Mouse (Mus musculus) megakaryocyte, embryonic 14.5 days (primary cell): ENCODE measurements at regions not wholly inside any gene's neighbourhood (a gene's known extent, or its start where the extent isn't known, plus 50 kb on each side); places are given as distances from the start of the nearest gene placed in this dataset.
"Not testable (repeated sequence)": the region's sequence is repeated elsewhere in the genome, so short reads cannot be mapped to it uniquely, and the experiment has no call there.

Experiments used
- H3K27me3 ChIP-seq: replicated peaks from 2 replicates; pipeline ENCODE3; 2012; ENCODE audit warnings: inconsistent platforms
- H3K36me3 ChIP-seq: replicated peaks from 2 replicates; pipeline ENCODE3; 2012; ENCODE audit warnings: low read length, inconsistent platforms, mixed read lengths
- H3K4me1 ChIP-seq: 2 replicates; pipeline ENCODE4 v1.6.1; 2012; ENCODE audit warnings: inconsistent platforms
- H3K4me3 ChIP-seq: replicated peaks from 2 replicates; pipeline ENCODE3; 2012; ENCODE audit warnings: moderate library complexity, mild to moderate bottlenecking, inconsistent platforms
- H3K9me3 ChIP-seq: 2 replicates; pipeline ENCODE4 v1.6.1; 2012; ENCODE audit warnings: inconsistent platforms
- FLI1 ChIP-seq: IDR thresholded peaks from 2 replicates; pipeline ENCODE4 v1.6.1; 2012; ENCODE audit warnings: low read length, inconsistent platforms, mixed read lengths
- GATA1 ChIP-seq: IDR thresholded peaks from 3 replicates; pipeline ENCODE4 v1.6.1; 2012; ENCODE audit warnings: mixed read lengths, low read length, inconsistent platforms, borderline replicate concordance

DNA sequence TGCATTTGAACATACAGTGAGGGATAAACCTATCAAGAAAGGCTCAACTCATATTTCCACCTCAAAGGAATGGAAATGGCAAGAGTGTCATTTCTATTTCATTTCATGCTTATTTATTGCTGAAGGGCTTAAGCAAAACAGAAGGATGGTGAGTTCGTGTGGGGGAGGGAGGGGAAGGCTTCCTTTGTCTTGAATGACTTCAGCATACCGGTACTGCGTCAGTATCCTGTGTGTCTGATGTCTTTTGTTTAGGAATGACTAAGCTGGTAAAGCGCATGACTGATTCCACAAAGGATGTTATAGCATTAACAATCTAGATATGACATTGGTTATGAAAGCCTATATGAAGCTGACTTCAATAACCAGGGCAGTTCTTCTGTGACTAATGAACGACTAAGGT is 139.5 kb upstream of the Gap43 start:
- H3K9me3 ChIP-seq: peaks cover 2% of the 10 kb centered on the region
- peak overlapping the region; percentile 59 for H3K4me3 ChIP-seq
- peaks cover 12% of the 10 kb centered on the region for H3K4me1 ChIP-seq
- peaks cover 1% of the 10 kb centered on the region for H3K27me3 ChIP-seq
- H3K36me3 ChIP-seq: no peaks in the 10 kb centered on the region
- no peak for TF ChIP-seq GATA1
- TF ChIP-seq FLI1: no peak

DNA sequence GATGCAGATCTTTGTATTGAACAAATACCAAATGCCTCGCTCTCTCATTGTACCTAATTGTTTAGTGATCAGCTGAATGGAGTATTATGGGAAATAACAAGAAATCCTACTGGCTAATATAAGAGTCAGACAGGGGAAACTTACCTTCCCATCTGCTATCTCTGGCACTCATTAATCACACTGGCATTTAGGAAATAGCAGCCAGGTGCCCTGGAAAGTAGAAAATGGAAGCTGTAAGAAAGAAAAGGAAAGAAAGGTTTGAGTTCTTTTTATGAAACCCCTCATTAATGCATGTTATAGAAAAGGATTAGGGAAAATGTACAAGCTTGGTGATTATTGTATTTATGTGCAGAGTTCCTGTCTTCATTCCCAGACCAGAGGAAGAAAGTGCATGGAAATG is 126.5 kb upstream of the Gap43 start:
- Histone ChIP-seq H3K4me1 (no peaks in the 10 kb centered on the region; the same call in 1 of the 2 replicates), H3K27me3 (no peaks in the 10 kb centered on the region)
- TF ChIP-seq FLI1 (no peak), GATA1 (no peak)

DNA sequence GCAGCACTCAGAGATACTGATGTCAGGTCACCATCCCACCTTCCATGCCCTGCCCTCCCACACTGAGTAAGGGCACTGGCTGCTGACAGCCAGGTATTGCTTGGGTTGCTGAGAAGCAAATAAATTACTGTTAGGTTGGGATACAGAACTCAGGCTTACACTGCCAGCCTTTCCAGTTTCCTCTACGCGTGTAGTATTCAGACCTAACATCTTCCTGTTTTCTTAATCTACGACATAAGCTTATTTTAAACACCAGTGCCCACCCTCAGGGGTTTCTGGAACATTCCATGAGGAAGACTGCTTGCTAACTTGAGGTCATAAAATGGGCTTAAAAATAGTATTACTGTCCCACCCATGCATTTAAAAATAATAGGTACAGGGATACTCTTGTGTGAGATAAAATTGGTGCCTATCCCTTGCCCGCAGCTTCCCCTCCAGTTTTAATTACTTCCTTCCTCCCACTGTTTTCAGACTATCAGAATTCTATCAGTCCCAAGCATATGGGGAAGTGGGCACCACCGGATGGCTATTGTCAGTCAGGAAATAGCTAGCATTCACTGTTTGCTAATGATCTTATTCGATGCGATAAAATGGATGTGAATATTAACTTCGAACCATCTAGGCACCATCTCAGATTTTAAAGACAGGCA is 116.0 kb upstream of the Gap43 start:
- peak overlapping the region; percentile 75 for H3K4me3 ChIP-seq
- no peak for TF ChIP-seq FLI1
- TF ChIP-seq GATA1: no peak; the same call in 2 of the 3 replicates

More for the DNA sequence above, 126.5 kb upstream of the Gap43 start:
- H3K36me3 ChIP-seq: no peaks in the 10 kb centered on the region
- no peaks in the 10 kb centered on the region for H3K9me3 ChIP-seq
- H3K4me3 ChIP-seq: no peak overlapping the region

DNA sequence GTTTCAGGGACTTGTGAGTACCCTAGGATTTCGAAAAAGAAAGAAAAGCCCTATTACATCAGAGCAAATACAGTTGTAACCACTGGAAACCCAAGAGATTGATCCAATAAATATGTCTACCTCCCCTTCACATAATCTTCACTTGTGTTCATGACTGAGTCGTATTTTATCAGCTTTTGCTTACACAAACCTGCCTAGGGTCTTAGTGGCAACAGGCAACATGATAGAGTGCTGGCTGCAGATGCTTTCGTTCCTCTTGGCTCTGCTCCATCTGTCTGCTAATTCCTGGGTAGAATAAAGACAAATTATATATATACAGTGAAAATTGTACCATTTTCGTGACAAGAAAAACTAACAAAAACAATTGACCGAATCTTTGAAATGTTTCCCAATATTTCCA is 112.9 kb upstream of the Gap43 start:
- H3K27me3 ChIP-seq: no peaks in the 10 kb centered on the region
- no peak for TF ChIP-seq FLI1
- H3K36me3 ChIP-seq: peaks cover 5% of the 10 kb centered on the region
- no peak overlapping the region for H3K4me3 ChIP-seq
- peaks cover 61% of the 10 kb centered on the region for H3K4me1 ChIP-seq
- peaks cover 6% of the 10 kb centered on the region for H3K9me3 ChIP-seq

More for the DNA sequence above, 116.0 kb upstream of the Gap43 start:
- no peaks in the 10 kb centered on the region for H3K27me3 ChIP-seq
- H3K4me1 ChIP-seq: peaks cover 70% of the 10 kb centered on the region
- H3K36me3 ChIP-seq: no peaks in the 10 kb centered on the region
- no peaks in the 10 kb centered on the region for H3K9me3 ChIP-seq

DNA sequence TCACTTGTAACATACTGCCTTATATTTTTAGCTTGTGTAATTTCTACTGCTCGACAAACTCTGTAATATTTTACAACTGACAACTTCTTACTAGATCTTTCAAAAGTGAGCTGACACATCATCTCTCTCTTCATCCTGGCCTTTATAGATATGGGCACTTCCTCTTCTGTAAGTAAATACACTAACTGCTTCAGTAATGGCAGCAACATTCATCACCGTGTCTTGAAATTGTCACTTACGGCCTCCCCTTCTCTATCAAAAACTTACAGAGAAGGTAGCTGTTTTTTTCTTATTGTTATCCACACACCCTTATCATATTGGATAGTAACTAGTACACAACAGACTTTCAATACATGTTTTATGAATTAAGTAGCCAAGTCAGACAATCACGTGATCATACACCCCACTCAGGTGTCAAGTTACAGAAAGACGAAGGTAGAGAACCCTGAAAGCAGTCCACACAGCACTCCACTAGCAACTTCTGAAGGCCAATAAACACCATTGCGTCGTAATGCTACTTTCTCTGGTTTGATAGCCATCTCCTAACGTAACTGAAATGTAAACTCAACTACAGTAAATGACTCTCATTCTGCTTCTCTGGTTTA is 109.5 kb upstream of the Gap43 start:
- H3K4me1 ChIP-seq: peaks cover 43% of the 10 kb centered on the region
- no peak overlapping the region for H3K4me3 ChIP-seq
- H3K36me3 ChIP-seq: peaks cover 5% of the 10 kb centered on the region
- peaks cover 12% of the 10 kb centered on the region for H3K9me3 ChIP-seq
- no peaks in the 10 kb centered on the region for H3K27me3 ChIP-seq
- TF ChIP-seq FLI1: no peak
- TF ChIP-seq GATA1: no peak

DNA sequence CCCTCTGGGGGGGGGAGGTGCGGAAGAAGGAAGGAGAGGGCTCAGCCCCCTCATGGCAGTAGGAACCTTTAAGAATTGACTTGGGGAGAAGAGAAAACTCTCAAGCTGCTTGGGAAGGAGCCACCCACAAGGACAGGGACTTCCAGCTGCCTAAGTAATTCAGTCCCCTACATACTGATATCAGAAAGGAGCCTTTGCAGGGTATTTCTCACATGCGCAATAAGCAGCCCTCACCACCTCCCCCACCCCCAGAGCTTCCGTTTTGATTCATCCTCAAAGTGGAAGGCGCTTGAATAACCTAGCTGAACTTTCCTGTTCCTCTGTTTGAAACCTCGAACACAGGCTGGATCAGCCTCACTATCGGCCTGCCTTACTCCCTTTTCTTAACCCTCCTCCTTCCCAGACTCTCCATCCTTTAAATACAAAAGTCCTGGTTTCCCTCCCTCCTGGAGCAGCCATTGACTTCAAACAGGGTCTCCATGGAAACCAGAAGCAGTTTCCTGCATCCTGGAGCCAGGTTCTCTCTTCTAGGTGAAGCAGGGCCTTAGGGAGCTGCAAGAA is 104.5 kb upstream of the Gap43 start:
- H3K36me3 ChIP-seq: peaks cover 5% of the 10 kb centered on the region
- H3K9me3 ChIP-seq: peaks cover 12% of the 10 kb centered on the region
- TF ChIP-seq GATA1: no peak
- no peak for TF ChIP-seq FLI1
- H3K4me1 ChIP-seq: peaks cover 22% of the 10 kb centered on the region
- no peaks in the 10 kb centered on the region for H3K27me3 ChIP-seq
- H3K4me3 ChIP-seq: no peak overlapping the region

DNA sequence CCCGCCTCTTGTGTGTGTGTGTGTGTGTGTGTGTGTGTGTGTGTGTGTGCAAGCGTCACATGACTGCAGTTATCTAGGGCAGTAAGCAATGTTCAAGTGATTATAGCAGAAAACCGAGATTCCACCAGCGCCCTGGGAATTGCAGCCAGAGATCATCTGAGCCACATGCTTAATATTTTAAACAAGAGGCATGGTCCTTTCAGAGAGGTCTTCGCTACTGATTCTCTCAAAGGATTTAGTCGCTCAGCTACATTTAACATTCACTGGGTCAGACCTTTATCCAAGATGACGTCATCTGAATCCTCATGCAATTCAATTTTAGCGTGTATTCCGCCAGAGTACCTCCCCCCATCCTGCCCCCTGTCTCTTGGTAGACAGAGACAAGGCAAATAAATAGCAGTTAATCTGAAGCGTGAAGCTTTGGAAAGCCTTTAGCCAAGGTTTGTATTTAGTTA is 104.0 kb upstream of the Gap43 start:
- H3K4me1 ChIP-seq: peaks cover 19% of the 10 kb centered on the region
- H3K4me3 ChIP-seq: no peak overlapping the region
- TF ChIP-seq FLI1 (no peak), GATA1 (no peak)
- peaks cover 5% of the 10 kb centered on the region for H3K36me3 ChIP-seq
- H3K9me3 ChIP-seq: peaks cover 11% of the 10 kb centered on the region
- H3K27me3 ChIP-seq: no peaks in the 10 kb centered on the region

DNA sequence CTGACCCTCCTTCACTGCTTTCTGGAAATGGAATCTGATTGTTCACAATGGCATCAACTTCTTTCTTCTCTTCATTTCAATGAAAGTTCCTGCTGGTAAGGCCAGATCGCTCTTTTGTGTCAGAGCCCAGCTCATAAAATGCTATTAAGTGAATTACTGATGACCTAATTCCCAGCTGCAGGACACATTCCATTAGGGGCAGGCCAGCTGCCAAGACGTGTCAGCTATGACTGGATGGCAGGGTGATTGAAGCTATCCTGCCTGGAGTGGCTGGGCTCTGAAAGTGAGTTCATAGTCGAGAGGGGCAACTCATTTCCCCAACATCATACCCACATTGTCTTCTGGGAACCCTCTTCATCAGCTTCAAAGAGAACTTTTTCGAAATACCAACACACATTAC is 100.4 kb upstream of the Gap43 start:
- Histone ChIP-seq H3K4me3 (no peak overlapping the region), H3K36me3 (no peaks in the 10 kb centered on the region), H3K4me1 (peaks cover 8% of the 10 kb centered on the region; the same call in 1 of the 2 replicates), H3K9me3 (no peaks in the 10 kb centered on the region), H3K27me3 (no peaks in the 10 kb centered on the region)
- TF ChIP-seq GATA1: no peak
- TF ChIP-seq FLI1: no peak

DNA sequence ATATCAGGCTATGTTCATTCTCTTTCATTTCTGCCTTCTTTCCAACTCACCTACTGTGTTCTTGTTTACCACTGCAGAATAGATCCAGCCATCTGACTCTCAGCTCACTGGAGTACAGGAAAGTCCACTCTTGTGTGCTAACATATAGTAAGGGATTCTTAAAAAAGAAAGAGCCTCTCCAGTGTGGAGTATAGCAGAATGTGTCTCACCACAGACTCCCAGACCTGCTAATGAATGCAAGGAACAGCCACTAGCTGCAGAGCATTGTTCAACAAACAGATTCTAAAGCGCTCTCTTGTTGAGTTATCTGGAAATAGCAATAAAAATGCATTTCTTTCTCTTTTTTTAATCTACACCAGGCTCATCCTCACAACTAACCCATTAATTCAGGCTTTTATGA is 91.1 kb upstream of the Gap43 start:
- no peaks in the 10 kb centered on the region for H3K27me3 ChIP-seq
- H3K36me3 ChIP-seq: no peaks in the 10 kb centered on the region
- H3K4me1 ChIP-seq: no peaks in the 10 kb centered on the region
- no peak for TF ChIP-seq GATA1
- TF ChIP-seq FLI1: no peak
- H3K4me3 ChIP-seq: no peak overlapping the region
- H3K9me3 ChIP-seq: no peaks in the 10 kb centered on the region

DNA sequence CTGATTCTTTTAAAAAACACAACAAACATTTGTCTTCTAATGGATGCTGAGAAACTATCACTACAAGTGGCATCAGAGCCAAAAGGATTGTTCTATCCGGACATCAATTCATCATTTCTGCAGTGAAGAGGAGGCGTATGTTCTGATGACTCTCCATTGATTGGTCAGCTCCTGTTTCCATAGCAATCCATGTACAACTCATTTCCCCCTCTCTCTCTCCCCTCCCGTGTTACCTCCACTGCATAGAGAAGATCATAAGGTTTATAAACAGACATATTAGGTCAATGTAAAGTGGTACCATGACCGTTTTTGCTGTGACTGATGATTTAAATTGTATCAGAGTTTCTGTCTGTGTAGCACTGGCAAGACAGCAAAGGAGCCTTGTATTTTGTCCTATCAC is 76.2 kb upstream of the Gap43 start:
- Histone ChIP-seq H3K27me3 (no peaks in the 10 kb centered on the region), H3K9me3 (no peaks in the 10 kb centered on the region), H3K36me3 (no peaks in the 10 kb centered on the region), H3K4me1 (no peaks in the 10 kb centered on the region), H3K4me3 (no peak overlapping the region)
- TF ChIP-seq GATA1: no peak

DNA sequence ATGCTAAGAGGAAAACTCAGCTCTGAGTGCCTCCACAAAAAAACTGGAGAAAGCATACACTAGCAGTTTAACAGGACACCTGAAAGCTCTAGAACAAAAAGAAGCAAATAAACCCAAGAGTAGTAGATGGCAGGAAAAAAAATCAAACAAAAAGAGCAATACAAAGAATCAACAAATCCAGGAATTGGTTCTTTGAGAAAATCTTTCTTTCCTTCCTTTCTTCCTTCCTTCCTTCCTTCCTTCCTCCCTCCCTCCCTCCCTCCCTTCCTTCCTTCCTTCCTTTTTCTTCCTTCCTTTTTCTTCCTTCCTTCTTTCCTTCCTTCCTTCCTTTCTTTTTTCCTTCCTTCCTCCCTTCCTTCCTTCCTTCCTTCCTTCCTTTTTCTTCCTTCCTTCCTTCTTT is 71.6 kb upstream of the Gap43 start:
- not testable (repeated sequence) for H3K4me1 ChIP-seq, H3K4me3 ChIP-seq, H3K36me3 ChIP-seq, H3K27me3 ChIP-seq, H3K9me3 ChIP-seq
